Mouse (Mus musculus) neural tube, embryonic 12.5 days (tissue): ENCODE measurements around the gene Arnt. TPM values are rescaled to one million over a fixed set of nuclear protein-coding genes. Genes with fewer than 3 reads are reported as not detected.
"Not testable (repeated sequence)": the region's sequence is repeated elsewhere in the genome, so short reads cannot be mapped to it uniquely, and the experiment has no call there.

ENCODE experiments used
- ATAC-seq: fragments of 200-750 bp; cut with Nextera tagmentation; 2 replicates; pipeline ENCODE4 v1.8.0; 2017; ENCODE audit warnings: low read depth, mild to moderate bottlenecking, moderate TSS enrichment, moderate library complexity; ENCODE audit not compliant: low FRiP score
- H3K27ac ChIP-seq: fragments of 300-500 bp; sonication (generic); 2 replicates; pipeline ENCODE4 v1.5.1; 2016
- H3K27me3 ChIP-seq: fragments of 300-500 bp; sonication (generic); replicated peaks from 2 replicates; pipeline ENCODE4 v1.6.1; 2016; ENCODE audit warnings: mild to moderate bottlenecking
- H3K36me3 ChIP-seq: fragments of 300-500 bp; sonication (generic); 2 replicates; pipeline ENCODE4 v1.6.1; 2016; ENCODE audit warnings: mild to moderate bottlenecking
- H3K4me1 ChIP-seq: fragments of 300-500 bp; sonication (generic); 2 replicates; pipeline ENCODE4 v1.6.1; 2016
- H3K4me2 ChIP-seq: fragments of 300-500 bp; sonication (generic); replicated peaks from 2 replicates; pipeline ENCODE4 v1.6.1; 2016; ENCODE audit warnings: mild to moderate bottlenecking
- H3K4me3 ChIP-seq: fragments of 300-500 bp; sonication (generic); 2 replicates; pipeline ENCODE4 v1.5.1; 2016
- H3K9ac ChIP-seq: fragments of 300-500 bp; sonication (generic); 2 replicates; pipeline ENCODE4 v1.6.1; 2016; ENCODE audit warnings: mild to moderate bottlenecking
- H3K9me3 ChIP-seq: fragments of 300-500 bp; sonication (generic); 2 replicates; pipeline ENCODE4 v1.6.1; 2016; ENCODE audit warnings: mild to moderate bottlenecking
- WGBS: fragments of 180-500 bp; shearing (Covaris S2); methylation state at CpG from one replicate; pipeline ENCODE4 v1.1.7; 2016; 5-methylcytosine and 5-hydroxymethylcytosine counted together
- polyA plus RNA-seq: library from polyadenylated mRNA; unstranded; fragments of >200 nt; fragmentation: Nextera tagmentation; extraction: Ambion mirVana; gene quantifications from 2 replicates; pipeline ENCODE4 v1.2.1, GENCODE M21; 2016

The Arnt gene
- 28.9 and 33.2 TPM in 2 replicates for polyA plus RNA-seq

DNA sequence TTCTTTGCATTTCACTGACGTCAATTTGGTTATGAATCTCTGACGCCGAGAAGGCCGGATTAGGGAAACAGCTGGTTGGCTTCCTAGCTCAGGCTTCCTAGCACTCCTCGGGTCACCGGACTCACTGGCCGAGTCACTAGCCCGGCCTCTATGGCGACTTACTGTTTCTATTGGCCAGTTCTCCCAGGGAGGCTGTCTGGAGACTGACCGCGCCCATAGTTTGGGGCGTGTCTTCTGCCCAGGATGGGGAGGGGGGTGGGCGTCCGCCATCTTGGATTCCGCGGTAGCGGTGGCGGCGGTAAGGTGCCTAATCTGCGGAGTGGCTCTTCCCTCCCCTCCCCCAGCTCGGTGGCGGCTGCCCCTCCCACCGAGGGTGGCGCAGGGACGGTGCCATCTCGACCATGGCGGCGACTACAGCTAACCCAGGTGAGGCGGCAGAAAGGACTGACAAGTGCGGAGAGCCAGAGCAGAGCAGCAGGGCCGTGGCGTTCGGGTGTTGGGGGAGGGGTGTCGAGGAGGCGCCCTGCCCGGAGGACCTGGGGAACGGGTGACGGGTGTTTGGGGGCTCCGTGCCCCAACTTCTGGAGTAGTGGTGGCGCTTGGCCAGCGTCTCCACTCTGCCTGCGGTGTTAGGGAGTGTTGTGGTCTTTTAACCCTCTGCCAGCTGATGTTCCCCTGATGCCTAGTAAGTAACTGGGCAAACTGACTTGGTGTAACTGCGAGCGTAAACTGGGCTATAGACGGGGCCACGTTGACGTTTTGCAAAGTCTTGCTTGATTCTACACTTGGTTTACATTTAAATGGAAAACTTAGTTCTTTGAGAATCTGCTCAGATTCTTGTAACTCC is at the start of gene Arnt:
Gene Arnt (plus strand): TSS at position 253 of the 847 bp plus-strand sequence.
- H3K27me3 ChIP-seq, result no peaks in the 10 kb centered on the region

DNA sequence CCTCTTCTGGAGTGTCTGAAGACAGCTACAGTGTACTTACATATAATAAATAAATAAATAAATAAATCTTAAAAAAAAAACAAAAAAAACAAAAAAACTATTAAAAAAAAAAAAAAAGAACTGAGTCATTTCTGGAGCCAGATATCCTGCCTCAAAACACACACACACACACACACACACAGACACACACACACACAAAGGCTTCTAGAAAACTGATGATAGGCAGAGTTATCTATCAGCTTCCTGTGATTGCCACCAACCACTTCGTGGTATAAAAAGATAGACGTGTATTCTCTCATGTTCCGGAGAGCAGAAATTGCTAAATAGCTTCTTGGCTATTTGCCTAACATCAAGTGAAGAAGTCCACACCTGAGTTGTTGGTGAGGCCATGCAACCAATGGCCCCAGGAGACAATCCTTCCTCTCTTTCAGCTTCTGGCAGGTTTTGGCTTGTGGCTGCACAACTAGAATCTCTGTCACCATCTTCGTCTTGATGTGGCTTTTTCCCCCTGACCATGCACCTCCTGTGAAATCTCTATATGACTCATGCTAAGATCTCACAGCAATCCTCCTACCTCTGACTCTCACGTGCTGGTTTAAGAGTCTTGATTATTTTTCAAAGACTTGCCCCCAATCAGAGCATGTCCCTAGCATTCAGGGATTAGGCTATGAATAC is 48.6 kb upstream of the Arnt start:
- no peak for ATAC-seq
- no peak overlapping the region for H3K4me2 ChIP-seq
- WGBS, result 90% methylated on average over 5 of the region's 5 CpGs

More for the DNA sequence above, at the start of gene Arnt:
- Histone ChIP-seq H3K4me3 (peak within 1 kb of the TSS; percentile 85), H3K36me3 (peaks cover 10% of the 10 kb centered on the region), H3K27ac (peak within 1 kb of the TSS; percentile 23), H3K4me1 (peaks cover 3% of the 10 kb centered on the region; the same call in 1 of the 2 replicates), H3K9ac (peak within 1 kb of the TSS; percentile 66), H3K9me3 (no peaks in the 10 kb centered on the region), H3K4me2 (peak within 1 kb of the TSS; percentile 70)
- under 1% methylated on average over 47 of the region's 47 CpGs for WGBS
- peak; percentile 100 for ATAC-seq

DNA sequence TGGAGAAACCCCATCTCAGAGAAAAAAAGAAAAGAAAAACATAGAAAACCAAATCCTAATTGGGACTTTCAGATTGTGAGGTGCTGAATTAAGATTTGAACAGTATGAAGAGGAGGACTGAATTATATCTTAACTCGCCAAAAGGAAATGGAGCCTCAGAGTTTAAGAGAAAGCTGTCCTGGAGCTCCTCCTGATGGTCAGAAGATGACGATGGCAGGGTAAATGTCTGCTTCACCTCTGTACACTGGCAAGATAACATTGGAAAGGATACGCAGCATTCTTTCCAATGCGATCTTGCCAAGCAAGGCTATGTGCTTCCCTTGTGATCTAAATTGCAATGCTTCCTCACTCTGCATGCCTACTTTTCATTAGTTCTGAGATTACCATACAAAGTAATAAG is 39.8 kb upstream of the Arnt start:
- H3K27ac ChIP-seq, result no peak overlapping the region
- H3K4me3 ChIP-seq, result no peak overlapping the region
- no peak for ATAC-seq
- H3K4me2 ChIP-seq, result no peak overlapping the region
- no peaks in the 10 kb centered on the region for H3K36me3 ChIP-seq
- H3K9me3 ChIP-seq, result 0 out of 2 replicates have a peak, but pooled peaks cover 3% of the 10 kb centered on the region
- H3K27me3 ChIP-seq, result no peaks in the 10 kb centered on the region
- H3K4me1 ChIP-seq, result no peaks in the 10 kb centered on the region
- 90% methylated on average over 4 of the region's 4 CpGs for WGBS
- no peak overlapping the region for H3K9ac ChIP-seq

More for the DNA sequence above, 48.6 kb upstream of the Arnt start:
- H3K27ac ChIP-seq, result no peak overlapping the region
- H3K4me1 ChIP-seq, result no peaks in the 10 kb centered on the region
- no peaks in the 10 kb centered on the region for H3K27me3 ChIP-seq
- H3K9me3 ChIP-seq, result no peaks in the 10 kb centered on the region
- H3K4me3 ChIP-seq, result no peak overlapping the region
- H3K36me3 ChIP-seq, result no peaks in the 10 kb centered on the region
- no peak overlapping the region for H3K9ac ChIP-seq

DNA sequence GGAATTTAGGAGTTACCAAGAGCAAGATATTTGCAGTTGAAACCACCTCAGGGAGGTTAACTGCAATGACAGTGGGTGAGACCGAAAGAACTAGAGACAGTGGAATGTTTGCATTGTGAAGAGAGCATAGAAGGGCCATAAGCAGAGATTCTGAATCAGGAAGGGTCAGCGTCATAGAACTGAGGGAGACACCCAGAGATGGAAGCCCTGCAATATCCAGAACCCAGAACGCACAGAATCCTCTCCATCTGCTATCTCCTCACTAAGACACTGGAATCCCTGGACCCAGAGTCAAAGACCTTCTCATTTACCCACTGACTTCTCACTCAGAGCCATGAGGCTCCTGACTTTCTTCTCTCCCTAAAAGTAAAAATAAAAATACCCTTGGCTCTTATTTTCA is 31.4 kb upstream of the Arnt start, which contains the start of gene 4930558C23Rik:
Gene 4930558C23Rik (minus strand): TSS at position 101 of the 400 bp plus-strand sequence.
- no peak for ATAC-seq
- WGBS, result 95% methylated on average over 3 of the region's 3 CpGs
- Histone ChIP-seq H3K27ac (no peak within 1 kb of the TSS), H3K4me3 (no peak within 1 kb of the TSS), H3K4me2 (no peak within 1 kb of the TSS), H3K9me3 (no peaks in the 10 kb centered on the region), H3K4me1 (no peaks in the 10 kb centered on the region), H3K9ac (no peak within 1 kb of the TSS), H3K36me3 (no peaks in the 10 kb centered on the region), H3K27me3 (no peaks in the 10 kb centered on the region)

DNA sequence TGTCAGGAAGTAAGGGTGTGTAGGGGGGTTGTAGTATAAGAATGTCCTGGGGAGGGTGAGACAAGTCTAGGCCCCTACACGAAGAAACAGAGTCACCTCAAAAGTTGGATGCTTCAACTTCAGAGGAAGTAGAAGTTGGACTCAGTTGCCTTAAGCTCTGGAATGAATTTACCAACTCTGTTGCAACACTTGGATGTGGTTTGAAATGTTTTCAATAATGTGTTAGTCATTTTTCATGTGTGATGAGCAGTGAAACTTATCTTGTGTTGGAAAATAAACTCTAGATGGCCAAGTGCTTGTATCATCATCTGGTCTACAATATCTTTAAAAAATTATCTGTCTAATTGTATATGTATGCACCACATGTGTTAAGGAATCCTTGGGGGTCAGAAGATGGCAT is 26.5 kb upstream of the Arnt start:
- Histone ChIP-seq H3K27ac (no peak overlapping the region), H3K4me2 (no peak overlapping the region), H3K9ac (no peak overlapping the region), H3K36me3 (no peaks in the 10 kb centered on the region), H3K4me1 (no peaks in the 10 kb centered on the region), H3K27me3 (no peaks in the 10 kb centered on the region), H3K9me3 (no peaks in the 10 kb centered on the region), H3K4me3 (no peak overlapping the region)
- ATAC-seq, result no peak
- WGBS, result 86% methylated on average over 1 of the region's 1 CpGs

DNA sequence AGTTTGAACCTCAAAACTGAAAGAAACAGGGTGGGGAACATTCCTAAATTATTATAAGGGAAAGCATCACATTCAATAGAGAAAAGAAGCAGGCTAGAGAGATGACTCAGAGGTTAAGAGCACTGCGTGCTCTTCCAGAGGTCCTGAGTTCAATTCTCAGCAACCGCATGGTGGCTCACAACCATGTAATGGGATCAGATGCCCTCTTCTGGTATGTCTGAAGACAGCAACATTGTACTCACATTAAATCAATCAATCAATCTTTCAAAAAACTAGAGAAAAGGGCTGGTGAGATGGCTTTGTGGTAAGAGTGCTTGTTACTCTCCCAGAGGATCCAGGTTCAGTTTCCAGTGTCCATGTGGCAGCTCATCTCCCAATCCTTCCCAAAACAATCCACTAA is 25.3 kb upstream of the Arnt start:
- no peaks in the 10 kb centered on the region for H3K36me3 ChIP-seq
- no peak overlapping the region for H3K27ac ChIP-seq
- H3K9me3 ChIP-seq, result no peaks in the 10 kb centered on the region
- H3K4me3 ChIP-seq, result no peak overlapping the region
- no peaks in the 10 kb centered on the region for H3K27me3 ChIP-seq
- no peak for ATAC-seq
- no peak overlapping the region for H3K4me2 ChIP-seq
- no peak overlapping the region for H3K9ac ChIP-seq
- H3K4me1 ChIP-seq, result no peaks in the 10 kb centered on the region
- WGBS, result 97% methylated on average over 2 of the region's 2 CpGs

DNA sequence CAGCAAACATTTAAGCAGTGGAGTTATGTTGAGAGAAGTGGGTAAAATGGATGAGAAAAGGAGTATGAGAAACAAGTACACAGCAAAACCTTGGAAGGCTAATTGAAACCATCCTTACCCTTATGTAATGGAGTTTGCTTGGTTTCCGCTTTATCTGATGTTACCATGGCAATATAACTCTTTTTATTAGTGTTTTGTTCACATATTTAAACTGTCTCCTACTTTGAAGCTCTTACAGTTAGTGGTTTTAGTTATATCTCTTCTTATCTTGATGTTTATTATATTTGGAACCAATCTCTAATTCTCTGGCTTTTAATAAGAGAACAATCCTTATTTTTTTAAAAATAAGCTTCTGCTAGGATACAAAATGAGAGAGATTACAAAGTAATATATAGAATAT is 21.9 kb upstream of the Arnt start:
- WGBS, result 94% methylated on average over 1 of the region's 1 CpGs
- no peak for ATAC-seq
- H3K27me3 ChIP-seq, result no peaks in the 10 kb centered on the region

DNA sequence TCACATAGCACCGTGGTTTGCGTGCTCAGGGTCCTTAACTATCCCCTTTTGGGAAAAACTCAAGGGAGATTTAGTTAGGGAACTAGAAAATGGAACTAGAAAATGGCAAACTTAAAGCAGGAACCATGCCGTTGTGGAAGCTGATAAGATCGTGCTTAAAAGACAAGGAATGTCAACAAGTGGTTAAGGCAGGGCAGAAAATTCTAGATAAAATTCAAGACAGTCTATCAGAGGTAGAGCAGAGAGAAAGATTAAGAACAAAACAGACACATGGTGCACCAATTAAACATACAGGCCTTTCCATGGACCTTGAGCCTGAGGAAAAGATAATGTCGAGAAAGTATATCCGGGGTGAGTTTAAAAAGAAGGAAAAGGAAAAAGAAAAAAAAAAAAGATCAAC is 16.3 kb upstream of the Arnt start:
- no peak overlapping the region for H3K4me2 ChIP-seq
- no peak overlapping the region for H3K9ac ChIP-seq
- 93% methylated on average over 6 of the region's 6 CpGs for WGBS
- H3K4me3 ChIP-seq, result no peak overlapping the region
- no peak for ATAC-seq
- no peaks in the 10 kb centered on the region for H3K4me1 ChIP-seq
- no peaks in the 10 kb centered on the region for H3K27me3 ChIP-seq
- no peak overlapping the region for H3K27ac ChIP-seq
- no peaks in the 10 kb centered on the region for H3K36me3 ChIP-seq
- H3K9me3 ChIP-seq, result peaks cover 18% of the 10 kb centered on the region

More for the DNA sequence above, 21.9 kb upstream of the Arnt start:
- Histone ChIP-seq H3K4me1 (no peaks in the 10 kb centered on the region), H3K4me2 (no peak overlapping the region), H3K36me3 (no peaks in the 10 kb centered on the region), H3K27ac (no peak overlapping the region), H3K4me3 (no peak overlapping the region), H3K9me3 (no peaks in the 10 kb centered on the region), H3K9ac (no peak overlapping the region)

DNA sequence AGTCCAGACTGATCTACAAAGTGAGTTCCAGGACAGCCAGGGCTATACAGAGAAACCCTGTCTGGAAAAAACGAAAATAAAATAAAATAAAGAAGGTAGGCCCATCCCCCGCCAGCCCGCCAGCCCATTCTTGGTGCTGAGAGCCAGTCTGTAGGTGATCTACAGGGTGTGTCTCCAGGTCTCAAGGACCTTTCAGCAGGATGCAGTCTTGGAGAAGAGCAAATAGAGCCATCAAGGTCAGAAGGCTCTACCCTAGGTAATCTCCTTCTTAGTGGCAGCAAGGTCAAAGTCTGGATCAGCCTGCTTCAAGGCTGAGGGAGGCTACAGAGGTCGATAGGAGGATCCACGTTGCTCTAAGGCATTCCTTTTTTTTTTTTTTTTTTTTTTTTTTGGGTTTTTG is 7.7 kb upstream of the Arnt start:
- H3K4me3 ChIP-seq, H3K36me3 ChIP-seq, ATAC-seq, H3K4me1 ChIP-seq, H3K4me2 ChIP-seq, H3K9ac ChIP-seq, H3K27me3 ChIP-seq, H3K9me3 ChIP-seq, H3K27ac ChIP-seq: not testable (repeated sequence)
- WGBS, result 89% methylated on average over 5 of the region's 5 CpGs

DNA sequence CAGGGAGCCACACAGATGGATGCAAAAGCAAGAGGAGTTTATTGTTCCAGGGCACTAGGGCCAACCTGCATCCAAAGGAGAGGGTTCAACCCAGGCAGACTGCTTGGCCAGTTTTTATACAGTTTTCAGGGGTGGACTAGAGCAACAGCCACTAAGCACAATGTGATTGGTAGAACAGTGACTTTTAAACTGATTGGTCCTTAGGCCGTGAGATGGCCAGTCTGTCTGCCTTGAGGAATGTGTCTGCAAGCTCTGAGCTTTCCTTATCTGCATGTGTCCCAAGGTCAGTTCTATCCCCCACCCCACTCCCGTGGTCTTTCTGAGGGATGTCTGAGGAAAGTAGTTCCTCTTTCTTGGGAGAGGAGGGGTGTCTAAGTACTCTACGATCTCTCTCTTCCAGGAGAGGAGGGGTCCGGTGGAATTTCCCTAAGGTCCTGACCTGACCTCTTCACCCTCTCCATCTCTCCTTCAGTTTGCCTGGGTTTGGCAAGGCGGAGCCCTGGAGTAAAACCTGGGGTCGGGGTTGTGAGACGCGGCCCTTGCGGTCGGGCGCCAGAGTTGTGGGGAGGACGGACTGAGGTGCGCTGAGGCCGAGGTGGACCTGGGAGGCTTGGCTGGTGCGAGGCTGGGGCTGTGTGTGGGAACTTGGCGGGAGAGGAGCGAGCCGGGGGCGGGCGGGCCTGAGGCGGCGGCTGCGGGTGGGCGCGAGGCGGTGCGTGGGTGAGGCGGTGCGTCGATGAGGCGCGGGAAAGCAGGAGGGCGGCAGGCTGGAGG is 6.9 kb upstream of the Arnt start:
- H3K27me3 ChIP-seq, H3K9ac ChIP-seq, H3K27ac ChIP-seq, H3K4me1 ChIP-seq, H3K9me3 ChIP-seq, H3K36me3 ChIP-seq: not testable (repeated sequence)
- peak overlapping the region; percentile 23; the same call in 1 of the 2 replicates for H3K4me3 ChIP-seq
- H3K4me2 ChIP-seq, result peak overlapping the region; percentile 55
- WGBS, result 44% methylated on average over 16 of the region's 33 CpGs
- ATAC-seq, result peak; percentile 70; the same call in 1 of the 2 replicates

DNA sequence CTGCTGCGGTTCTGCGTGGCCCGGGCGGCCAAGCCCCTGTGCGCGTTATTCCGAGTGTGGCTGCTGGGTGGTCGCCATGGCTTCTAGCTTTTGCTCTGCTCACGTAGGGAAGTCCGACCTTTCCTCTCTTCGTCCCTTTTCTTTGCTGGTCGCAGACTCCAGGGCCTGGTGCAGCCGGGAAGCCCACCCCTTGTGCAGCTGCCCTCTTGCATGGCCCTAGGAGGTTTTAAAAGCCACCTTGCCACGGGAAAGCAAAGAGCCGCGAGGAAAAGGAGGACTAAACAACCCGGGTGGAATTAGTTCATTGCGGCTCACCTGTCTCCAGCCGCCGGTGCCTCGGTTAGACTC is 6.3 kb upstream of the Arnt start:
- ATAC-seq, H3K9ac ChIP-seq, H3K27ac ChIP-seq, H3K36me3 ChIP-seq, H3K9me3 ChIP-seq, H3K27me3 ChIP-seq, H3K4me1 ChIP-seq: not testable (repeated sequence)
- Histone ChIP-seq H3K4me2 (peak overlapping the region; percentile 55), H3K4me3 (peak overlapping the region; percentile 23; the same call in 1 of the 2 replicates)
- WGBS, result 28% methylated on average over 16 of the region's 21 CpGs

DNA sequence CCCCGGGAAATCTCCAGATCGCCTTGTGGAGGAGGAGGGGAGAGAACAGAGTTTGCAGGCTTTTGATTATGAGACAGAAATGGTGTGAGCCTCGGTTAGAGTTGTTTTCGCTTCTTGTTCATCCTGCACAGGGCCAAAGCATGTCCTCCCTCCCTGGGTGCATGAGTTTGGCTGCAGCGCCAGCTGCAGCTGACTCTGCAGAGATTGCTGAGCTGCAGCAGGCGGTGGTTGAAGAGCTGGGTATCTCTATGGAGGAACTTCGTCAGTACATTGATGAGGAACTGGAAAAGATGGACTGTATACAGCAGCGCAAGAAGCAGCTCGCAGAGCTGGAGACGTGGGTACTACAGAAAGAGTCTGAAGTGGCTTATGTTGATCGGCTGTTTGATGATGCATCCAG is 5.8 kb upstream of the Arnt start:
- WGBS, result 75% methylated on average over 5 of the region's 11 CpGs
- H3K4me1 ChIP-seq, H3K27me3 ChIP-seq, H3K4me2 ChIP-seq, H3K9me3 ChIP-seq, H3K36me3 ChIP-seq, ATAC-seq, H3K27ac ChIP-seq, H3K4me3 ChIP-seq, H3K9ac ChIP-seq: not testable (repeated sequence)
